10 mouse cellular contexts compared by ENCODE assay signal in the genomic region with DNA sequence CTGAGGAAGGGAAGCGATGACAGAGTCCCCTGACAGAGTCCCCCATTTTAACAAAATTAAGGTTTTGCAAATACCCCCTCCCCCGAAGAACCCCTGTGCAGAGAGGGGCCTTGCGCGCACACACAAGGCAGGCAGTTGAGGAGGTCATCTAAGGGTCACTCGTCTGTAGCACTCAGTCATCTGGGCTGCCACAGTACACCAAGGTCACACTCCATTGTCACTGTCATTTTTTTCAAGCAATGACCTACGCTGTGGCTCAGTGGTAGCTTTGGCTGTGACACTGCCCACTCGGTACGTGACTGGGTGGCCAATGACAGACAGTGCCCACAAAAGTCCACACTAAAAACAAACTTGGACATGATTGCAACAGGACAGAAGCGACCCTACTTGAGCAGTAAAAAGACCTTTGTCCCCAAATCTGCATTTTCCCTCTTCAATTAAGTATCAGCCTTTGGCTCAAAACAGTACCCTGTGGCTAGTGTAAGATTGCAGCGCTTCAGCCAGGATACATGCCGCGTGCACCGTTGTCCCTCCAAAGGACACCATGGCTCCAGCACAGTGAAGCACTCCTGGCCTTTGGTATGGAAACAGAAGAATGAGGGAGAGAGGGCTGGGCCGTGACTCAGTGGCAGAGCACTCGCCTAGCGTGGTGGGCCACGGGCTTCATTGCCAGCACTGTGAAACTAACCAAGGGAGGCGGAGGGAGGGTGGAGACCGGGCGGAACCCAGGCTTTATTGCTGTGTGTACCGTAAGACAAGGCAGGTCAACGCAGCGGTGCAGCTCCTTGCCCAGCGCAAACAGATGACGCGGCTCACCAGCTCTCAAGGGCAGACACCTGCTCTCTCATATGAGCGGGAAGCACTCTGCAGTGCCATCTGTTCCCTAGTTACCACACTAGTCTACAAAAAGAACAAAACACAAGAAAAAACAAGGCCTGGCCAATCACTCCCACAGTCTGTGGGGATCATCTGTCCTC. TPM values are rescaled to one million over a fixed set of nuclear protein-coding genes. Genes with fewer than 3 reads are reported as not detected.
DNase-seq lines count a peak whose midpoint lies in the region; ATAC-seq and TF ChIP-seq lines count a peak whose summit lies in the region.
"Had no signal": no experiment of that assay in that cellular context is flagged by ENCODE, and none has a peak within 500 bp of the region (broad histone marks: within the 10 kb centered on the region; RNA-seq: fewer than 3 reads in every experiment).

No protein-coding gene starts in this region.

- peaks cover 14% of the 10 kb centered on the region; the same call in 1 of the 2 replicates for H3K36me3 ChIP-seq in kidney, embryonic 14.5 days (ENCODE audit: control insufficient read depth, insufficient read depth, low read length)
- H3K36me3 ChIP-seq in liver, embryonic 11.5 days (ENCODE audit: control insufficient read depth, insufficient read depth, low read length), result peaks cover 7% of the 10 kb centered on the region; the same call in 1 of the 2 replicates

- no peak for TF ChIP-seq CTCF in lung, adult 2 months (IDR thresholded peaks at IDR 0.05; ENCODE audit: insufficient read depth, low read length)

- no peak overlapping the region for H3K4me3 ChIP-seq in kidney, embryonic 14.5 days (ENCODE audit: low read length)
- H3K4me3 ChIP-seq in liver, embryonic 11.5 days (ENCODE audit: low read depth, low read length), result no peak overlapping the region
- no peak overlapping the region for H3K4me3 ChIP-seq in lung, adult 2 months (replicated peaks; ENCODE audit: extremely low read depth, low read depth, low read length)
- H3K4me3 ChIP-seq: erythroblast, embryonic 14.5 days; megakaryocyte, embryonic 14.5 days had no signal

- peaks cover 18% of the 10 kb centered on the region for H3K4me1 ChIP-seq in kidney, embryonic 14.5 days (ENCODE audit: control insufficient read depth, insufficient read depth, low read length)
- peaks cover 26% of the 10 kb centered on the region for H3K4me1 ChIP-seq in liver, embryonic 11.5 days (replicated peaks; ENCODE audit: control insufficient read depth, insufficient read depth, low read length)
- H3K4me1 ChIP-seq in lung, adult 2 months (ENCODE audit: control insufficient read depth, insufficient read depth, low read length), result 0 out of 2 replicates have a peak, but pooled peaks cover 2% of the 10 kb centered on the region

- no peaks in the 10 kb centered on the region for H3K27me3 ChIP-seq in kidney, embryonic 14.5 days (ENCODE audit: control insufficient read depth, insufficient read depth, low read length)
- no peaks in the 10 kb centered on the region for H3K27me3 ChIP-seq in liver, embryonic 11.5 days (replicated peaks; ENCODE audit: control insufficient read depth, insufficient read depth, low read length)

- 51% methylated on average over 27 of the region's 27 CpGs for WGBS in kidney, embryonic 14.5 days
- 77% methylated on average over 27 of the region's 27 CpGs for WGBS in liver, embryonic 11.5 days
- whole genome bisulfite sequencing in lung, adult 2 months, result 81% methylated on average over 27 of the region's 27 CpGs

- DNase-seq in layer of hippocampus, adult 11-12 months (ENCODE audit: low spot score), result peak; percentile 72
- no peak for DNase-seq in layer of hippocampus, adult 9-10 months (ENCODE audit: low spot score)
- peak; percentile 83 for DNase-seq in cerebellum, adult 11-12 months
- DNase-seq in frontal cortex, postnatal 25 days (ENCODE audit: low spot score in 2 of 2), result peak; percentile 20 to 24
- no peak for DNase-seq in liver, embryonic 11.5 days (ENCODE audit: low spot score)
- peak; percentile 65 for DNase-seq in right cerebral cortex, postnatal 25 days
- no peak for DNase-seq in lung, adult 2 months

- H3K9me3 ChIP-seq in kidney, embryonic 14.5 days (ENCODE audit: control insufficient read depth, low read length), result no peaks in the 10 kb centered on the region
- no peaks in the 10 kb centered on the region for H3K9me3 ChIP-seq in liver, embryonic 11.5 days (ENCODE audit: control insufficient read depth, low read length)
- H3K9me3 ChIP-seq: megakaryocyte, embryonic 14.5 days had no signal

- no peak overlapping the region for H3K9ac ChIP-seq in kidney, embryonic 14.5 days (ENCODE audit: low read depth, low read length)
- no peak overlapping the region for H3K9ac ChIP-seq in liver, embryonic 11.5 days (ENCODE audit: low read depth, low read length)

- H3K4me2 ChIP-seq in kidney, embryonic 14.5 days (replicated peaks; ENCODE audit: low read depth, low read length), result no peak overlapping the region
- H3K4me2 ChIP-seq in liver, embryonic 11.5 days, result no peak overlapping the region

- peak; percentile 43; the same call in 1 of the 2 replicates for ATAC-seq in kidney, embryonic 14.5 days (ENCODE audit: low FRiP score, low TSS enrichment)
- ATAC-seq in liver, embryonic 11.5 days (replicated peaks; ENCODE audit: low FRiP score), result 0 out of 2 replicates have a peak, but pooled peaks have one; percentile 24

- TF ChIP-seq POLR2A in lung, adult 2 months (IDR thresholded peaks at IDR 0.05; ENCODE audit: borderline replicate concordance, extremely low read depth, low read depth, low read length), result no peak

- H3K27ac ChIP-seq in kidney, embryonic 14.5 days (ENCODE audit: low read depth, low read length), result no peak overlapping the region; the same call in 1 of the 2 replicates
- peak overlapping the region; percentile 32; the same call in 1 of the 2 replicates for H3K27ac ChIP-seq in liver, embryonic 11.5 days (ENCODE audit: low read depth, low read length)

RNA-seq across cellular contexts. Expression of a gene that starts 50.0 kb away (rescaled TPM):
- polyA plus RNA-seq in kidney, embryonic 14.5 days (2014; fragmentation: Nextera tagmentation; extraction: Ambion mirVana), result 12.2 and 13.1 TPM in 2 replicates
- 8.0 and 11.8 TPM in 2 replicates for polyA plus RNA-seq in liver, embryonic 11.5 days (2014; fragmentation: Nextera tagmentation; extraction: Ambion mirVana)
- polyA plus RNA-seq in lung, adult 2 months (2012; rRNA removed), result 17.7 and 20.5 TPM in 2 replicates

RNA-seq across cellular contexts. Expression of a gene that starts 58.6 kb away (rescaled TPM):
- 15.5 and 18.0 TPM in 2 replicates for polyA plus RNA-seq in kidney, embryonic 14.5 days (2014; fragmentation: Nextera tagmentation; extraction: Ambion mirVana)
- polyA plus RNA-seq in liver, embryonic 11.5 days (2014; fragmentation: Nextera tagmentation; extraction: Ambion mirVana), result 7.4 and 7.7 TPM in 2 replicates
- 105 and 162 TPM in 2 replicates for polyA plus RNA-seq in lung, adult 2 months (2012; rRNA removed)
- polyA plus RNA-seq: erythroblast, embryonic 14.5 days had no signal

Comparison
In these comparisons a context has a peak if more than half of its experiments do, and no peak if none do; other contexts are left out.
1. DNase-seq: peak in layer of hippocampus, adult 11-12 months (single experiment), cerebellum, adult 11-12 months (single experiment), frontal cortex, postnatal 25 days (2 of 2) and right cerebral cortex, postnatal 25 days (single experiment); none in layer of hippocampus, adult 9-10 months (single experiment), liver, embryonic 11.5 days (single experiment) and lung, adult 2 months (single experiment).